In the genomic region with DNA sequence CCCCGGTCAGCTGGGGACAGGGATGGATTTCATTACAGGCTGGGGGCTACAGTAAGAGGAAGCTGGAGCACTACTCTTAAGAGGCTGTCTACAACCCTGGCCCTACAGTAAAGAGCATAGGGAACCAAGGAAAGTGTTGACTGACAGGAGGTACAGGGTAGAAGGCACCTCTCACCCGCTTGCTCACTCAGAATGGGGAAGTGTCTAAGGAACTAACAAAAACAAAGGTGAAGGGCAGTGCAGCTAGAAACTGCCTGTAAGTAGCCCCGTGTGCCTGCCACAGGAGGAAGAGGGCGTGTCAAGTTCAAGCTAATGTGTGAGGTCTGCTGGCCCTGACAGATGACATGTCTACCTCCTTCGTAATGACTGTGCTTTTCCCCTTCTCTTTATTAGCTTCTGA, we compare ENCODE assay signal across 14 mouse cellular contexts. TPM values are rescaled to one million over a fixed set of nuclear protein-coding genes. Genes with fewer than 3 reads are reported as not detected.
A peak's percentile ranks its signal among the peaks of the same experiment; 100 is the strongest.
DNase-seq lines count a peak whose midpoint lies in the region; ATAC-seq and TF ChIP-seq lines count a peak whose summit lies in the region.
"Had no signal": no experiment of that assay in that cellular context is flagged by ENCODE, and none has a peak within 500 bp of the region (broad histone marks: within the 10 kb centered on the region; RNA-seq: fewer than 3 reads in every experiment).

No protein-coding gene starts in this region.

- no peak for DNase-seq in gastrocnemius, adult 18-20 months (ENCODE audit: low spot score)
- no peak for DNase-seq in thymus, postnatal 0 days (ENCODE audit: low spot score)
- DNase-seq: adrenal gland, postnatal 36 days; cerebellum, adult 18-20 months; gastrocnemius, adult 2 months; left cerebral cortex, postnatal 4 days had no signal

- H3K27ac ChIP-seq in heart, embryonic 13.5 days (replicated peaks): no peak overlapping the region
- no peak overlapping the region for H3K27ac ChIP-seq in heart, embryonic 11.5 days (ENCODE audit: low read depth, low read length)
- 0 out of 2 replicates have a peak overlapping the region, but pooled peaks have one; percentile 12 for H3K27ac ChIP-seq in embryonic facial prominence, embryonic 15.5 days (replicated peaks)
- H3K27ac ChIP-seq in neural tube, embryonic 15.5 days (replicated peaks): no peak overlapping the region
- H3K27ac ChIP-seq: gastrocnemius, adult 2 months; heart, embryonic 15.5 days; stomach, embryonic 15.5 days had no signal

- no peaks in the 10 kb centered on the region for H3K27me3 ChIP-seq in heart, embryonic 13.5 days (replicated peaks)
- H3K27me3 ChIP-seq in heart, embryonic 11.5 days (ENCODE audit: control insufficient read depth, insufficient read depth, low read length): no peaks in the 10 kb centered on the region
- H3K27me3 ChIP-seq in E14TG2a.4 (ENCODE audit: insufficient read depth, low read length): no peaks in the 10 kb centered on the region
- H3K27me3 ChIP-seq in embryonic facial prominence, embryonic 15.5 days: no peaks in the 10 kb centered on the region
- H3K27me3 ChIP-seq in neural tube, embryonic 15.5 days (replicated peaks): no peaks in the 10 kb centered on the region
- H3K27me3 ChIP-seq: heart, embryonic 15.5 days; stomach, embryonic 15.5 days had no signal

- 0 out of 2 replicates have a peak, but pooled peaks cover 4% of the 10 kb centered on the region for H3K36me3 ChIP-seq in heart, embryonic 13.5 days
- no peaks in the 10 kb centered on the region for H3K36me3 ChIP-seq in heart, embryonic 11.5 days (ENCODE audit: control insufficient read depth, insufficient read depth, low read length)
- H3K36me3 ChIP-seq in E14TG2a.4 (ENCODE audit: insufficient read depth, low read length): peaks cover 25% of the 10 kb centered on the region
- H3K36me3 ChIP-seq in embryonic facial prominence, embryonic 15.5 days: peaks cover 28% of the 10 kb centered on the region
- peaks cover 15% of the 10 kb centered on the region for H3K36me3 ChIP-seq in neural tube, embryonic 15.5 days
- H3K36me3 ChIP-seq: heart, embryonic 15.5 days had no signal

- H3K9me3 ChIP-seq in heart, embryonic 13.5 days: no peaks in the 10 kb centered on the region
- H3K9me3 ChIP-seq in heart, embryonic 11.5 days (replicated peaks; ENCODE audit: control insufficient read depth, low read length): no peaks in the 10 kb centered on the region
- H3K9me3 ChIP-seq in E14TG2a.4 (ENCODE audit: low read length): peaks cover 4% of the 10 kb centered on the region; the same call in 1 of the 2 replicates
- H3K9me3 ChIP-seq in embryonic facial prominence, embryonic 15.5 days (replicated peaks): no peaks in the 10 kb centered on the region
- no peaks in the 10 kb centered on the region for H3K9me3 ChIP-seq in neural tube, embryonic 15.5 days (replicated peaks)
- H3K9me3 ChIP-seq: heart, embryonic 15.5 days; stomach, embryonic 15.5 days had no signal

- no peak for ATAC-seq in heart, embryonic 13.5 days (ENCODE audit: extremely low read depth, insufficient number of reproducible peaks, low FRiP score, low TSS enrichment)
- ATAC-seq in heart, embryonic 11.5 days (replicated peaks; ENCODE audit: insufficient number of reproducible peaks, low FRiP score, low TSS enrichment): no peak
- ATAC-seq in embryonic facial prominence, embryonic 15.5 days (ENCODE audit: insufficient number of reproducible peaks, low FRiP score, low TSS enrichment, low read depth): no peak
- peak; percentile 71 for ATAC-seq in monocyte, adult 5-6 weeks (replicated peaks; ENCODE audit: insufficient number of reproducible peaks, low FRiP score, low TSS enrichment, poor library complexity, severe bottlenecking)
- ATAC-seq in neural tube, embryonic 15.5 days (ENCODE audit: low FRiP score): no peak

- H3K4me1 ChIP-seq in heart, embryonic 13.5 days: peaks cover 13% of the 10 kb centered on the region
- peaks cover 4% of the 10 kb centered on the region; the same call in 1 of the 2 replicates for H3K4me1 ChIP-seq in heart, embryonic 11.5 days (ENCODE audit: control insufficient read depth, insufficient read depth, low read length)
- H3K4me1 ChIP-seq in E14TG2a.4 (replicated peaks; ENCODE audit: low read depth, low read length): peaks cover 43% of the 10 kb centered on the region
- H3K4me1 ChIP-seq in embryonic facial prominence, embryonic 15.5 days: peaks cover 14% of the 10 kb centered on the region
- no peaks in the 10 kb centered on the region for H3K4me1 ChIP-seq in neural tube, embryonic 15.5 days
- H3K4me1 ChIP-seq: stomach, embryonic 15.5 days had no signal

- no peak for TF ChIP-seq CTCF in E14TG2a.4 (conservative IDR thresholded peaks at IDR 0.05; ENCODE audit: low read length)

- 27% methylated on average over 5 of the region's 5 CpGs for WGBS in heart, embryonic 13.5 days
- 27% methylated on average over 5 of the region's 5 CpGs for WGBS in heart, embryonic 11.5 days (ENCODE audit: insufficient replicate concordance)
- WGBS in embryonic facial prominence, embryonic 15.5 days: 41% methylated on average over 5 of the region's 5 CpGs
- 72% methylated on average over 5 of the region's 5 CpGs for WGBS in neural tube, embryonic 15.5 days

- H3K4me3 ChIP-seq in heart, embryonic 13.5 days: no peak overlapping the region
- H3K4me3 ChIP-seq in heart, embryonic 11.5 days (ENCODE audit: low read depth, low read length): no peak overlapping the region
- peak overlapping the region; percentile 60; the same call in 1 of the 2 replicates for H3K4me3 ChIP-seq in E14TG2a.4 (replicated peaks; ENCODE audit: low read length)
- no peak overlapping the region for H3K4me3 ChIP-seq in embryonic facial prominence, embryonic 15.5 days (replicated peaks)
- H3K4me3 ChIP-seq in neural tube, embryonic 15.5 days (replicated peaks): no peak overlapping the region
- H3K4me3 ChIP-seq: gastrocnemius, adult 2 months; heart, embryonic 15.5 days; stomach, embryonic 15.5 days had no signal

- H3K9ac ChIP-seq in heart, embryonic 13.5 days: no peak overlapping the region
- H3K9ac ChIP-seq in heart, embryonic 11.5 days (ENCODE audit: low read depth, low read length): no peak overlapping the region
- no peak overlapping the region for H3K9ac ChIP-seq in embryonic facial prominence, embryonic 15.5 days
- H3K9ac ChIP-seq in neural tube, embryonic 15.5 days (replicated peaks): no peak overlapping the region
- H3K9ac ChIP-seq: heart, embryonic 15.5 days; stomach, embryonic 15.5 days had no signal

- H3K4me2 ChIP-seq in heart, embryonic 13.5 days: 0 out of 2 replicates have a peak overlapping the region, but pooled peaks have one; percentile 3
- no peak overlapping the region; the same call in 1 of the 2 replicates for H3K4me2 ChIP-seq in heart, embryonic 11.5 days
- H3K4me2 ChIP-seq in embryonic facial prominence, embryonic 15.5 days (replicated peaks): no peak overlapping the region
- H3K4me2 ChIP-seq in neural tube, embryonic 15.5 days: no peak overlapping the region
- H3K4me2 ChIP-seq: heart, embryonic 15.5 days; stomach, embryonic 15.5 days had no signal

RNA-seq across cellular contexts. Expression of a gene that starts 57.0 kb away (rescaled TPM):
- polyA plus RNA-seq in heart, embryonic 13.5 days (2015; fragmentation: Nextera tagmentation; extraction: Ambion mirVana): 5.0 and 7.0 TPM in 2 replicates
- 5.5 and 5.8 TPM in 2 replicates for polyA plus RNA-seq in heart, embryonic 11.5 days (2014; fragmentation: Nextera tagmentation; extraction: Ambion mirVana)
- 49.9 and 50.0 TPM in 2 replicates for polyA plus RNA-seq in embryonic facial prominence, embryonic 15.5 days (2015; fragmentation: Nextera tagmentation; extraction: Ambion mirVana)
- total RNA-seq in monocyte, adult 5-6 weeks (2017): 4.5 to 7.1 TPM (median 5.0 TPM) in 3 replicates
- polyA plus RNA-seq in neural tube, embryonic 15.5 days (2015; fragmentation: Nextera tagmentation; extraction: Ambion mirVana): 33.4 and 35.6 TPM in 2 replicates
- 1 to 10 TPM; 3.7 to 8.0 TPM for total RNA-seq in gastrocnemius, adult 18-20 months (2021)
- 1.6 and 1.7 TPM in 2 replicates for polyA plus RNA-seq in thymus, postnatal 0 days (2015; fragmentation: Nextera tagmentation; extraction: Ambion mirVana)
